Mouse (Mus musculus): Measurements from ENCODE around the gene Ccnj. TPM values are rescaled to one million over a fixed set of nuclear protein-coding genes. Genes with fewer than 3 reads are reported as not detected.

Ccnj gene
- total RNA-seq (2022) = 1 to 10 TPM; 6.8 to 7.9 (median 7.4) TPM

DNA sequence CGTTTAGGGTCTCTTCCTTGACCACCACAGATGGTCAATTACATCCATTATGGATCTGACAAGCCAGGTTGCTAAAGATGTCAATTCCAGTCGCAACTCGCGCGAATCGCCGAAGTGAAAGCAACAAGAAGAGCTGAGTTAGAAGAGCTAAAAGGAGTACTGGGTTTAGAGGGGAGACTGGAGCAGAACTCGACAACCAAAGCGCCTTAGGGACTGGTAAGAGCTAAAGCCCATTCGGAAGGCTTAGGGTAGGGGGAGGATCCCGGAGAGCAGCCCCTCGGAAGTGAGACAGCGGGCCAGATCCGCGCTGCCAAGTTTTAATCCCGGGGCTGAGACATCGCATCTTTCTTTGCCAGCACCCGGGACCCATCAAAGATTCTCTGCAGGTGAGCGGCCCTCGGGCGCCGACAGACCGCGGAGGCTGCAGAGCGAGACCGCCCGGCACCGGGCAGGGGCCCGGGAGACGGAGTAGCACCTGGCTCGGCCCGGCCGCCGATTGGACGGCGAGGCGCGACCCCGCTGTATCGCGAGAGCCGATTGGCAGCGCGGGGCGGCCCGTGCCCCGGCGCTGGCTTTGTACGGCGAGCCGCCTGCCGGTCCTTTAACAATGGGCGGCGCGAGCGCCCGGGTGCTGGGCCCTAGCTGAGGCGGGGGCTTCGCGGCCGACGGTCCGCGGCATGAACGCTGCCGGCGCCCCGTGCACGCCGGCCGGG is at the start of gene Ccnj:
Gene Ccnj (plus strand): TSS at position 577 of the 713 bp plus-strand sequence.
- peak; percentile 75 to 91 for DNase-seq (ENCODE audit: low spot score in 2 of 2)

DNA sequence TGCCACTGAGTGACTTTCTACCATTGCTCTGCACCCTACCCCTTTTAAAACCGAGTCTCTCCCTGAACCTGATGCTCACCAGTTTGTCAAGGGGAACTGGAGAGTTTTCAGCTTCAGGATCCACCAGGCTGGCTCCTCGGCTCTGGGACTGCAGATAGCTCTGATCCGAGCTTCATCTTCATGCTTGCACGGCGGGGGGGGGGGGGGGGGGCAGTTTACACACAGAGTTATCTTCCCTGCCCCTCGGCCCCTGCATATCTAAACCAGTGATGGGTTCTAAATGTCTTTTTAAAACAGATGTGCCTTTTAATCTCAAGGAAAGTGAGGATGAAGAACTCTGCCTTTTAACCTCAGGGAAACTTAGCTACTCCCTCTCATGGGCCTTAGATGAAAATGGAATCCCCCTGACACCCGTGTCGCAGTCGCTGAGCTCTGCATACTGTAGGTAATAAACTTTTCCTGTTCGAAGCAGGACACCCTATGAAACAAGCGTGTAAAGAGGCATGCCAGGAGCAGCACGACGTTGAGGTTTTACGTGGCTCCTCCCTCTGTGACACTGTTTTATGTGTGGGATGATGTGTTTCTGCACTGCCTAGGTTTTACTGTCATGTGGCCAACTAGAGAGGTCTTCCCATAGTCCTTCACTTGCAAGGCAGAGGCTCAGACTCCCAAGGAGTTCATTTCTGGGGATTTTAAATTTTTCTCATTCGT is 42.9 kb upstream of the Ccnj start:
- no peak for DNase-seq (ENCODE audit: low spot score in 2 of 2)

DNA sequence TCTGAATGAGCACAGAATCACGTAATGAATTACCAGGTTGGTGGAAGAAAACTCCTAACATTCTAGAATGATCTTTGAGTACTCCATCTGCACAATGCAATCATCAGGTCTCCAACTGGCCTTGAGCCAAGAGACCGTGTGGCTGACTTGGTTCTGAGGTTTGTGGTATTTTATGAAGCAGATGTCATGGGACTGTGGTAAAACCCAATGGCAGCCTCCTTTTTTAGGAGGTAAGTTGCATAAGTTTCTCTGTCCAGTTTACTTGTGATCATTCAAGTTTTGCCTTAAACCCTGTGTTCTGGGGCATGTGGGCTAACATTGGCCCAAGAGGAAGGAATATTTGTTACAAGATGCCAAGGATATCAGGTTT is 42.4 kb upstream of the Ccnj start:
- no peak for DNase-seq (ENCODE audit: low spot score in 2 of 2)

DNA sequence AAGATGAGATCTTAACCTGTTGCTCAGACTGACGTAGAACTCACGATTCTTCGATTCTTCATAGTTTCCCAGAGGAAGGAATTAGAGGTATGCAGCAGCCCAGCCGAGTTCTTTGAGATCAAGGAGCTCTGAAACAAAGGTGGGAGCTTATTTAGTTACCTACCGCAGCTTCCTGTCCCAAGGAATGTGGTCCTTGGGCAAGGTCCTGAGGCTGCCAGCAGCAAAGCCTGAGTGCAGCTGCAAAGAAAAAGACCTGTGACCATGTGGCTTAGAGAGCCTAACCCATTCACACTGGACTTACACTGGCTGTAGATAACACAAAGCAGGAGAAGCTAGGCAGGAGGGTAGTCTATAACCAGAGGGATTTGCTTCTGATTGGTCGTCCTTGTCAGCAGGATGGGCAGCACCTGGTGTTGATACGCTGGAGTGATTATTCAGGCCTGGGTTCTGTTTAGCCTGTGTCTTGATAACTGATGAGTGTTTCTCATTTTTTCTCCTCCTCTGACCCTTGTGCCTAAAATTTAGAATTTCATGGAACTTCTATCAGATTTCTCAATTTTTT is 25.8 kb upstream of the Ccnj start:
- DNase-seq (ENCODE audit: low spot score in 2 of 2) = no peak

DNA sequence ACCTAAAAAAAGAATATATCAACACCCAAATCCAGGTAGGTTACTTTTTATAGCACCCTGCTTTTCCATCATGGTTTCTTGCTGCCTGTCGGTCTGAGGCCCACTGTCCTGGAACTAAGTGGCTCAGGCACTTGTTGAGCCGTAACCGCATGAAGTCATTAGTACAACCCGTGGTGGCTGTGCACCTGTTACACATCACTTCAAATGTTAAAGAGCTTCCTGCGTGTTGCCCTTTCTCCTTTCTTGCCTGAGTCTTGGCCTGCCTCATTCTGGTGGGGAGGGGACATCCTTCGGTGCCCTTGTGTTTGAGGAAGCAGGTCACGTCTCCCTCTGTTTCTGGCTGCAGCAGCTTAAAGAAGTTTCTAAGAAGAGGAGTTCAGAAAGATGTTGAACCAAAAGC is 21.2 kb upstream of the Ccnj start:
- no peak for DNase-seq (ENCODE audit: low spot score in 2 of 2)

DNA sequence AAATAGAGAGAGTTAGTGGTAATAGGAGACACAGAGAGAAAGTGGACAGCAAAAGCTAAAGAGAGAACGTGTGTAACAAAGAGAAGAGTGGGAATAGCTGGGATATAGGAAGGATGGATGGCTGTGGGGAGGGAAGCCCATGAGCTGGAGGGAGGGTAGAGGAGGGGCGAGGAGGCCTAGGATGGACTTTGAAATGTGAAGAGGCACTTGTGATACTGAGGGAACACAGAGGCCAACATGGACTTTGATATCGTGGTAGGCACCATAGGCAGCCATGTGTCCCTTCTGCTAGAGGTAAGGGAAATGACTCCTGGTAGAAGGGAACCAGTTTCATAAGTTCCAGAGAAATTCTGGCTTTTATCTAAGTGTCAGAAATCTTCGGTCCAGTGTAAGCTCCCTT is 19.2 kb upstream of the Ccnj start:
- no peak for DNase-seq (ENCODE audit: low spot score in 2 of 2)

DNA sequence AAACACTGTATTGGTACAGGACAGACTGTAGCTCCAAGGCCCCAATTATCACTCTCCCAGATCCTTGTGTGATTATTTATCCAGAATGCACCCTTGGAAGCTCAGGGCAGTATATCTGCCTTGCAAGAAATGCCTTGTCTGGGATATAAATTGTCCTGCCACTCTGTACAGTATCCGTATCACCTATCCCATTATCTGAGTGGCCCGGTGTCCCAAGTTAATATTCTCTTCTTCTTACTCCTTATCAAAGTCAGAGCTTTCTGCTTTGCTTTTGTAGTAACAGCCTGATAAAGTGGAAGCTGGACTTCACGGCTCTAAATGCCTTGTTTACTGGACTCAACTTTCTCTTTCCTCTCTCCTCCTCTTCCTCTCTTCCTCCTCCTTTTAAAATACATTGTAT is 18.3 kb upstream of the Ccnj start:
- no peak for DNase-seq (ENCODE audit: low spot score in 2 of 2)

DNA sequence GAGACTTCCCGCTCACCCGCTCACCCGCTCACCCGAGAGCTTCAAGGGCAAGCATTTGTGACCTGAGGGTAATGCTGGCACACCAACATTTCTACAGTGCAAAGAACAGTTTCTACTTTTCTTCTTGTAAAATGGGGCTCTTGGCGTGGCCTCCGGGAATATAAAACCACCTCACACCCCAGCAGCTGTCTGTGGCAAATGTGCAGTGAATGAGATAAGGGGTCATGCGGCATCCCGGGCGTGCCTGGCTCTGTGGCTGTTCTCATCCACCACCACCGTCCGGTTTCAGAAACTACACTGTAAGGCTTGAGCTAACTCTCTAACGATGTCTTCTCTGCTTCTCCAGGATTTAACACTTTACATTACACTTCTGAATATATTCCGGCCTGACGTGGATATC is 17.7 kb upstream of the Ccnj start:
- no peak for DNase-seq (ENCODE audit: low spot score in 2 of 2)

DNA sequence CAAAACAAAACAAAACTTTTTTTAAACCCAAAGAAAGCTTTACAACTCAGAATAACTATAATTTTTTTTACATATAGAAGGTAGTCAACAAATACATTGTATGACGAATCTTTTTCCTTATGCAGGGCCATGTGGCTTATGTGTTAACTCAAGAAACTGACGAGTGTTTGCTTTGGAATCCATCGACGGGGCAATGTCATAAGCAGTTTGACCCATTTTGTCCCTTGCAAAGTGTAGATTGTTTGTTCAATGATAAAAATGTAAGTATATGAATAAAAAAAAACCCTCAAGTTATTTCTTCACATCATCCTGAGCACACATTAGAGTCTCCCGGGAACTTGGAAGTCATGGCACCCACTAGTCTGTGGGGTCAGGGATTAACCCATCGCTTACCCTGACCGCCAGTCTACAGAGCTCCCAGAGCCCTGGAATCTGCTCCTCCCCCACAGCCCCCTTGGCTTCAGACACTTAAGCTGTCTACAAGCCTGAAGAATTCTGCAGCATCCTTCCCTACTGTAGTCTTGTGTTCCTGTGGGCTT is 15.4 kb upstream of the Ccnj start:
- no peak for DNase-seq (ENCODE audit: low spot score in 2 of 2)

DNA sequence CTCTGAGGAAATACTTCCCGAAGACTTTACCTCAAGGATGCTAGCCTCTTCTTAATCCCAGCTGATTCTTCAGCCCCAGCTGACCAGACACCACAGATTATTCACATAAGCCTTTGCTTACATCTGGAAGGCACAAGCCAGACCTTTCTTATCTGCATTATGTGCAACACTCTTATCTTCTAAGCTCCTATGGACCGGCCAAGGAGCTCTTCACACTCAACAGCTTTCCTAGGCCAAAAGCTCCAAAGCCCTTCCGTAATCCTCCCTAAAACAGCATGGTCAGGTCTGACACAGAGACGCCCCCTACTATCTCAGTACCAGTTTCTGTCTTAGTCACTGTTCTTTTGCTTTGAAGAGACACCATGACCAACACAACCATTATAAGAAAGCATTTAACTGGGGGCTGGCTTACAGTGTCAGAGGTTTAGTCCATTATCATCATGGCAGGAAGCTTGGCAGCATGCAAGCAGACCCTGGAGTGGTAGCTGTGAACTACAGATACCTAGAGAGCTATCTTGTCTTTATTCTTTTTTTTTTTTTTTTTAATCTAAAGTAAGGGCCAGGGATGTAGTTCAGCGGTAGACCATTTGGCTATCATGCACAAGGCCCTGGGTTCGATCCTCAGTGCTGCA is 13.1 kb upstream of the Ccnj start:
- no peak for DNase-seq (ENCODE audit: low spot score in 2 of 2)

DNA sequence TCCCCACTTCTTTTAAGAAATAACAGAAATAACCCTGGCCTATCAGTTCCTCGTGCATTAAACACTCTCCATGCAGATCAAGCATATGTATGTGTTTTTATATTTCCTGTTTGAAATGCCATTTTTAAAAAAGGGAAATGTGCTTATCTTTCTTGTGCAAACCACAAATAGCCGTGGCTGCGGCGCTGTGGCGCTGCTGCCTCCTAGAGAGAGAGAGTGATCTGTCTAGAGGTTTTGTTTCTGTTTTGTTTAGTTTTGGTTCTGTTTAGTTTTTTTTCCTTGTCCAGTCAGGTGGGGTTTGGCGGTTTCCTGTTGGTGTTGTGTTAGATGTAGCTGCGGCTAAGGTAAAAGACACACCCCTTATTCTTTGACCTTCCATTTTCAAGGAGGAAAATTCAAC is 12.3 kb upstream of the Ccnj start:
- DNase-seq (ENCODE audit: low spot score in 2 of 2) = no peak

DNA sequence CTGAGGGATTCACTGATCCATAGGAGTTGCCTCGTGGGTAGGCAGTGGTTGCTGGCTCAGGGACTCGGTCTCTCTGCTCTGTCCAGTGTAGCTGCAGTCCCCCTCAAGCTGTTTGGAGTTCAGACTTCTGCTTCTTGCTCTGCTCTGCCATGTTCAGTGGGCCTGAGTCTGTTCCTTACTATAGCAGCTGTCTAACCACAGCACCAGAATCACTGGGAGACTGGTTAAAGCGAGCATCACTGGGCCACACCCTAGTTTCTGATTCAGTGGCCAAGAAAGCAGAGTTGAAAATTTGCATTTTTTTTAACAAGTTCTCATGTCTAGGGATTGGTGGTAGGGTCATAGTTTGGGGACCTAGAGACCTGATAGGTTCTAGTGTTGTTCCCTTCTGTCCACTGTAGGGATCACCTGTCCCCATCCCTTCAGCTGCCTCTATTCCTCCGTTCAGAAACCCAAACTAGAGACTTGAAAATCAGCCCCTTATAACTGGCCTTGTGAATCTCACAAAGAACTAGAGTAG is 9.7 kb upstream of the Ccnj start:
- no peak for DNase-seq (ENCODE audit: low spot score in 2 of 2)

DNA sequence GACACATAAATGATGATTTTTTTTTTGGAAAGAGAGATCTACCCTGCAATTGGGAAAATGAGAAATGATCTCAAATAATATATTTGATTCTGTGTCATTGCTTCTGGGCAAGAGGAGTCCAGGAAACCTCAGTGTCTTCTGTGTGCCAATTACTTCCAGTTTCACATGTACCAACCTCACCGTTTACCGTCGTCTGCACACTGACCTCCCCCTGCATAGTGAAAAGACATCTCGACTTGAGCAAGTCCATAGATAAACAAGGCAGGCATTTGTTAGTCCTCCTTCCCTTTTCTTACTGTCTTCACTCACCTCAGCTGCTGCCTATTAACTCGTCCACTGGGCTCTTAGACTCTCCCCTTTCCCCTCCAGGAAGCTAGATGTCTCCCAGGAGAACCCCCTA is 5.4 kb upstream of the Ccnj start:
- no peak for DNase-seq (ENCODE audit: low spot score in 2 of 2)

DNA sequence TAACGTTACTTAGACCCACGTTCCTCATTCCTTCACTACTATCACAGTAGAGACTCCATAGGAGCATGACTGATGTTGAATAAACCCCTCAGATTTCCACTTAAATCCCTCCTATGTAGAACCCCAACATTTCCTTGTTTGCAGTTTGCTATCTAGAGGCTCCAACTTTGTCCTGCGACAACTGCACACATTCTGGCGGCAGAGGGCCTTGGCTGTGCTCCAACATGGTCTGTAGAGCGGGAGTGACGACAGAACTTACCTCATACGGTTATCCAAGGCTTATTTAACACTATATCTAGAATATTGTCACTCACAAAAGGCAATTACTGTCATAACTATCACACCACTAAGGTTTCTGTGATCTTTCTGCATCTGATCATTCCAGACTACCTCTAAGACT is 4.3 kb upstream of the Ccnj start:
- DNase-seq (ENCODE audit: low spot score in 2 of 2) = no peak

DNA sequence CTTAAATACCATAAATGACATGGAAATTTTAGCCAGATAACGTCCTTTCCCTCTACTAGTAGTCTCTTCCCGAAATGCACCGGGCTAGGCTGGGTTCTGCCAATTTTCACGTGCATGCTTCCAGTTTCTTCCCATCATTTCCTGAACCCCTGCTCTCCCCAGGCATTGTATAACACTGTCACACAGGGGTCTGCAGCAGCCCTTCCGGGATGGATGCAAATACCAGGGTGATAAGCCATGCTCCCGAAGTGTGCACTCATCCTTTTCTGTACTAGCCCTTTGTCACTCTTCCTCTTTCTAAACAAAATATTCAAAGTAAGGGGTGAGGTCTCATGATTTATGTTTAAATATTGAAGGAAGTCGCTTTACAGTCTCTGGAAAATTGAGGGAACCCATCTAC is 881 bp upstream of the Ccnj start:
- no peak for DNase-seq (ENCODE audit: low spot score in 2 of 2)

DNA sequence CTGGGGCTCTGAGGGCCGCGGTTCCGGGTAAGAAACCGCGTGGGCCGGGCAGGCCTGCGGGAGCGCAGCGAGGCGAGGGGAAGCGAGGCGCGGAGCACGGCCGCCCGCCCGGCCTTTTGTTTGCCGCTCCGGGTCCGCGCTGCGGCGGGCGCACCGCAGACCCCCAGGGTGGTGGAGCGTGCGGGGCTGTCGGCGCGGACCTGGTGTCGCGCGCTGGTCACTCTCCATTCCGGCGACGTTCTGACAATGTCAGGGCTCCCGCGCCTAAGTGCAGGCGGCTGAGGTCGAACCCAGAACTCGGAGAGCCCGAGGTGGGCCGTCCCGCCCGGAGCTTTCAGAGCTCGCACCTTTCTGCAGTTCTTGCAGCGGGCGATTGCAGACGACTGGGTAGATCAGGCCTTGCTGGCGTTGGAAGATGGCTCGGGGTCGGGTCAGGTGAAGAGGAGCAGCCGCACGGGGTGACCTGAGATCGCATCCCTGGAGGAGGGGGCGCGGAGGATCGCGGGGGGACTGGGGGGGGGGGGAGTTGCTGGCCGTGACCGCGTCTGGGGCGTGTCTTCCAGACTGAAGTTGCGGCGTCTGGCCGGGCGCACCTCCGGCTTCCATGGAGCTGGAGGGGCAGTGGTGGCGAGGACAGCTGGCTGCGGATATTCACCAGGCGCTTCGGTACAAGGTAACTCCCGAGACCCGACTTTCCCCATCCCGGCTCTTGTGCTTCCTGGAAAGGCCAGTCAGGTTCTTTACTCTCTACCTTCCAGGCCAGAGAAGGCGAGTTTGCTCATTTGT is 530 bp downstream of the Ccnj start:
- no peak for DNase-seq (ENCODE audit: low spot score in 2 of 2)

DNA sequence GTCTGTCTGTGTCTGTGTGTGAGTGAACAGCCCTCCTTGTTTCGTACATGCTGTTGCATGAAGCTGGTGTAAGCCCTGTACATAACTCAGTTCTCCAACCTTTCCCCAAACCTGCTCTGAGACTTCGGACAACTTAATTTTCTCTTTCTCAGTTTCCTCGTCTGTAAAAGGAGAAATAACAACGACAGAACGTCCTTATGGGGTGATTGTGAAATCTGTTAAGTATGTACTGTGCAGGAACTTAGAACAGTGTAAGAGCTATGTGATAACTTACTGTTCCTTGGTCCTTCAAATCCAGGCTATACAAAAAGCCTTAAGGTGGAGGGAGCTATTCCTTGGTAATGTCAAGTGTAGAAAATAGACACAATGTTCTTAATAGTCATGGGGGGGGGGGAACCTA is 1.3 kb downstream of the Ccnj start:
- DNase-seq (ENCODE audit: low spot score in 2 of 2) = no peak

DNA sequence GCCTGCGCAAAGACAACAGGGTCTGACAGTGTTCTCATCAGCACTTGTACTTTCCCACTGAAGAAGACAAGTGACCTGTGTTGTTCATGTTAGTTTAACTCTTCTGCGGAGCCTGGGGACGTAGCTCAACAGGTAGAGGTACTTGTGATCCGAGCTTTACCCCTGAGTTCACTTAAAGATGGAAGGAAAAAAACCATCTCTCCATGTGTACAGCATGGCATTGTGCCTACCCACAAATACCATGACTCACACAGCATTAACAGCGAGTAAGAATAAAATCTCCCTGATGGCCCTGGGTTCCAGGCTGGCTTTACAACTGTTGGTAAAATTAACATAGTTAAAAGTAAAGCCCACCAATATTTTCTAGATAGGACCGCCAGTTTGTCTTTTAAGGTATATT is 3.4 kb downstream of the Ccnj start:
- DNase-seq (ENCODE audit: low spot score in 2 of 2) = no peak

DNA sequence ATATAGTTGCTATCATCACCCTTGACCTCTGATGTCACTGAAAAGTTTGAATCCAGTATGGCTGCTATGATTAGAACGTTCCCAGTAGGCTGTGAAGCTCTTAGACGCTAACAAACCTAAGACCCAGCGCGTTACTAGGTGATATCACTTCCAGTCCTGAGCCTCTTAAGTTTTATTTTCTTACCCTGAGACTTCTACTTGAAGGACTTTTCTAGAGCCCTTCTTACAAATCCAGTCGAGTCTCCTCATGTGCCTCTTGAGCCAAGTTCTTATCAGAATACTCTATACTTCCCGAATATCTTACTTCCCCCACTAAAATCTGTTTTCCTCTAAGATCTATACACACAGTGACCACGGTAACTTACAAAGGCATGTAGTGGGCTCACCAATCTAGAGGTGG is 7.1 kb downstream of the Ccnj start:
- no peak for DNase-seq (ENCODE audit: low spot score in 2 of 2)

DNA sequence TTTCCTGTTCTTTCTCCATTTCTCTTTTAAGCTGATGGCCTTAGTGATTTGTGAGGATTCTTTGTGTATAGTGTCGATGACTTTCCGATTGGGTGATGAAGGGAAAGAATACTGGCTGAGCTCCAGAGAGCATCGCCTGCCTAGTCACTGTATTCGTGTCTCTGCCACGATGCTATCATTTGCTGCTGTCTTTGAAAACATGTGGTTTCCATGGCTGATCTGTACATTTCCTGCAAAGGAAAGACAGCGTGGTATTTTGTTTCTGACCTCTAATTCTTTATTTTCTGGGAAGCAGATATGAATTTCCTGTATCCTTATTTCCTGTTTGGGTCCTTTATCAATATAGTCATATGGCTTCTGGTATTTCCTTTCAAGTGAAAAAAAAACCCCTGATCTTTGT is 9.2 kb downstream of the Ccnj start:
- no peak for DNase-seq (ENCODE audit: low spot score in 2 of 2)

DNA sequence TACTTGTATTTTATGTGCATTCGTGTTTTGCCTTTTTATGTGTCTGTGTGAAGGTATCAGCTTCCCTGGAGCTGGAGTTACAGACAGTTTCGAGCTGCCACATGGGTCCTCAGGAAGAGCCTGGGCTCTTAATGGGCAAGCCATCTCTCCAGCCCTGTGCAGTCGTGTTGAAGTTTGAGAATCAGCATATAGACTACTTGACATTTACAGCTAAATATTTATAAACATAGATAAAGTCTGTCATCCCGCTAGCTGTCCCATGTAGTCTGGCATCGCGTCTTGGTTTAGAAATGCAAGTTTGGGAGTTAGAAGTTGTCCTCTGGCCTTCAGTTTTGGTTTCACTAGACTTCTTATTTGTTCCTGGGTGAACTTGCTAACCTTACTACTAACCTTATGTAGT is 10.0 kb downstream of the Ccnj start:
- DNase-seq (ENCODE audit: low spot score in 2 of 2) = no peak

All from layer of hippocampus, adult 8-10 months (tissue).